Mouse (Mus musculus): ENCODE results near the gene Tymp. TPM values are rescaled to one million over a fixed set of nuclear protein-coding genes. Genes with fewer than 3 reads are reported as not detected.

Tymp gene
- 0.57 TPM for polyA plus RNA-seq (2017; shearing (Covaris generic))

GRCm38 (mm10) chr15:89376957-89377356, at the start of gene Tymp:
Gene Tymp, minus strand, starts transcription at chr15:89377039.

GRCm38 (mm10) chr15:89425711-89426121, 48.9 kb upstream of the Tymp start, which contains the start of gene Cpt1b:
Gene Cpt1b, minus strand, starts transcription at chr15:89425863.

GRCm38 (mm10) chr15:89410118-89410517, 33.3 kb upstream of the Tymp start, which contains the start of gene Syce3:
Gene Syce3, minus strand, starts transcription at chr15:89410503.

GRCm38 (mm10) chr15:89384617-89385016, 7.8 kb upstream of the Tymp start, which contains the start of gene Klhdc7b:
Gene Klhdc7b, plus strand, starts transcription at chr15:89384917.

GRCm38 (mm10) chr15:89378831-89379401, 2.1 kb upstream of the Tymp start, which contains the start of gene Odf3b:
Gene Odf3b, minus strand, starts transcription at chr15:89379282.

GRCm38 (mm10) chr15:89373762-89374248, 3.0 kb downstream of the Tymp start, which contains the start of gene Sco2:
Gene Sco2, minus strand, starts transcription at chr15:89373846.

GRCm38 (mm10) chr15:89355241-89356187, 21.3 kb downstream of the Tymp start, which contains the start of the genes Lmf2 and Ncaph2:
Gene Lmf2, minus strand, starts transcription at chr15:89355659.
Gene Ncaph2, plus strand, starts transcription at chr15:89355719.

GRCm38 (mm10) chr15:89334271-89334670, 42.6 kb downstream of the Tymp start, which contains the start of gene Miox:
Gene Miox, plus strand, starts transcription at chr15:89334398.

GRCm38 (mm10) chr15:89322670-89323522, 53.9 kb downstream of the Tymp start, which contains the start of gene Adm2:
Gene Adm2, plus strand, starts transcription at chr15:89322720.

Other genes with a start within 250 kb of the Tymp start
- 65.7 TPM for gene Hdac10, start 248.3 kb downstream of the Tymp start, polyA plus RNA-seq (2017; shearing (Covaris generic))
- 5.4 TPM for gene Mapk12, start 236.3 kb downstream of the Tymp start, polyA plus RNA-seq (2017; shearing (Covaris generic))
- 46.0 TPM for gene Mapk11, start 227.4 kb downstream of the Tymp start, polyA plus RNA-seq (2017; shearing (Covaris generic))
- gene Plxnb2, start 196.3 kb downstream of the Tymp start, polyA plus RNA-seq (2017; shearing (Covaris generic)), result 4.4 TPM
- gene Dennd6b, start 180.5 kb downstream of the Tymp start, polyA plus RNA-seq (2017; shearing (Covaris generic)), result 30.5 TPM
- gene Ppp6r2, start 165.5 kb downstream of the Tymp start, polyA plus RNA-seq (2017; shearing (Covaris generic)), result 5.8 TPM
- 66.9 TPM for gene Sbf1, start 61.7 kb downstream of the Tymp start, polyA plus RNA-seq (2017; shearing (Covaris generic))
- not detected for gene Adm2, start 54.3 kb downstream of the Tymp start, polyA plus RNA-seq (2017; shearing (Covaris generic))
- not detected for gene Miox, start 42.6 kb downstream of the Tymp start, polyA plus RNA-seq (2017; shearing (Covaris generic))
- gene Lmf2, start 21.4 kb downstream of the Tymp start, polyA plus RNA-seq (2017; shearing (Covaris generic)), result 75.3 TPM
- gene Ncaph2, start 21.3 kb downstream of the Tymp start, polyA plus RNA-seq (2017; shearing (Covaris generic)), result 203 TPM
- 6.0 TPM for gene Sco2, start 3.2 kb downstream of the Tymp start, polyA plus RNA-seq (2017; shearing (Covaris generic))
- 0.92 TPM for gene Odf3b, start 2.2 kb upstream of the Tymp start, polyA plus RNA-seq (2017; shearing (Covaris generic))
- 0.25 TPM for gene Klhdc7b, start 7.9 kb upstream of the Tymp start, polyA plus RNA-seq (2017; shearing (Covaris generic))
- gene Syce3, start 33.5 kb upstream of the Tymp start, polyA plus RNA-seq (2017; shearing (Covaris generic)), result not detected
- 0.32 TPM for gene Cpt1b, start 48.8 kb upstream of the Tymp start, polyA plus RNA-seq (2017; shearing (Covaris generic))
- gene C730034F03Rik, start 52.5 kb upstream of the Tymp start, polyA plus RNA-seq (2017; shearing (Covaris generic)), result 8.6 TPM
- gene Gm44502, start 52.7 kb upstream of the Tymp start, polyA plus RNA-seq (2017; shearing (Covaris generic)), result not detected
- 104 TPM for gene Chkb, start 52.9 kb upstream of the Tymp start, polyA plus RNA-seq (2017; shearing (Covaris generic))
- 0.10 TPM for gene Mapk8ip2, start 76.9 kb upstream of the Tymp start, polyA plus RNA-seq (2017; shearing (Covaris generic))
- gene Arsa, start 100.4 kb upstream of the Tymp start, polyA plus RNA-seq (2017; shearing (Covaris generic)), result 27.1 TPM
- not detected for gene Shank3, start 122.6 kb upstream of the Tymp start, polyA plus RNA-seq (2017; shearing (Covaris generic))
- gene Acr, start 191.3 kb upstream of the Tymp start, polyA plus RNA-seq (2017; shearing (Covaris generic)), result not detected
- gene Rabl2, start 214.9 kb upstream of the Tymp start, polyA plus RNA-seq (2017; shearing (Covaris generic)), result 1.5 TPM